Mouse (Mus musculus) spleen, adult 2 months (tissue): ENCODE measurements around the gene Ttc13.

Experiments used
- CTCF ChIP-seq: fragments of 200-500 bp; IDR thresholded peaks from 2 replicates; pipeline ENCODE4 v1.5.1; 2011; ENCODE audit warnings: mild to moderate bottlenecking, inconsistent platforms; ENCODE audit not compliant: insufficient read depth, insufficient read length, insufficient replicate concordance; ENCODE audit errors: extremely low read depth
- POLR2A ChIP-seq: fragments of 200-500 bp; IDR thresholded peaks from 2 replicates; pipeline ENCODE4 v1.6.1; 2011; ENCODE audit warnings: low read depth, low read length, inconsistent platforms

GRCm38 (mm10) chr8:124713207-124713606, 8.6 kb downstream of the Ttc13 start:
- TF ChIP-seq CTCF (no peak), POLR2A (no peak)
